Mouse (Mus musculus) left cerebral cortex, adult 11 months (tissue): ENCODE measurements around the gene Rspo1.

Experiments used
- DNase-seq: peaks from one replicate; pipeline ENCODE4 v3.0.0; 2022; ENCODE audit warnings: low spot score

The Rspo1 gene

DNA sequence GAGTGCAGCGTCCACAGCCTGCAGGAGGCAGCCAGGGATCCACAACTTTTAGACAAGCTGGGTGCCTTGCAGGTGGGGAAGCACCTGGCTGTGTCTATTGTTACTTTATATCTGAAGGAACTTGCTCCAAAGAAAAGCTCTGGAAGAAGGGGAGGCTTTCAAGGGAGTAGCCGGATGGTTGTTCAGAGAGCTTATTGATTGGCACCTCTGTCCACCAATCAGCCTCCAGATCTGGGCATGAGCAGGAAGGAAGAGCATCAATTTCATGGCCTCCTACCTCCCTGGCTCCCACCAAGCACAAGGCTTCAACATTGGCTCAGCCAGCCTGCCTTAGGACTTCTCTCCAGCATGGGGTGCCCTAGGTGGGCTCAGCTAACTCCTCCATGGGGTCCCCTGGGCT, 12.9 kb upstream of the Rspo1 start:
- DNase-seq = no peak

DNA sequence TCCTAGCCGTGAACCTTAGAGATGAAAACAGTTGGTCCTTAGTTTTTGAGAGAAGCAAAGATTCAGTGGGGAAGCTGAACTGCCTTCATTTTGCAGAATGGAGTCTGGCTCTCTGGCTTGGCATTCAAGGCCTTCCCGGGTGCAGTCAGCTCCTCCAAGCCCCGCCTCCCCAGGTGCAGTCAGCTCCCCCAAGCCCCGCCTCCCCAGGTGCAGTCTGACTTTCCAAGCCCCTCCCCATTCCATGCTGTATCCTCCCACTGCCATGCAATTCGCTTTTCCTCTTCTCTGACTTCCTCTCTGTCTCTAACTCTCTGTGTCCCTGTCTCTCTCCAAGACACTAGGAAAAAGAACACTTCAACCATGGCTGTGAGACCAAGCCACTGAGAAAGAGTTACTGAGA, 8.0 kb upstream of the Rspo1 start:
- DNase-seq = no peak

DNA sequence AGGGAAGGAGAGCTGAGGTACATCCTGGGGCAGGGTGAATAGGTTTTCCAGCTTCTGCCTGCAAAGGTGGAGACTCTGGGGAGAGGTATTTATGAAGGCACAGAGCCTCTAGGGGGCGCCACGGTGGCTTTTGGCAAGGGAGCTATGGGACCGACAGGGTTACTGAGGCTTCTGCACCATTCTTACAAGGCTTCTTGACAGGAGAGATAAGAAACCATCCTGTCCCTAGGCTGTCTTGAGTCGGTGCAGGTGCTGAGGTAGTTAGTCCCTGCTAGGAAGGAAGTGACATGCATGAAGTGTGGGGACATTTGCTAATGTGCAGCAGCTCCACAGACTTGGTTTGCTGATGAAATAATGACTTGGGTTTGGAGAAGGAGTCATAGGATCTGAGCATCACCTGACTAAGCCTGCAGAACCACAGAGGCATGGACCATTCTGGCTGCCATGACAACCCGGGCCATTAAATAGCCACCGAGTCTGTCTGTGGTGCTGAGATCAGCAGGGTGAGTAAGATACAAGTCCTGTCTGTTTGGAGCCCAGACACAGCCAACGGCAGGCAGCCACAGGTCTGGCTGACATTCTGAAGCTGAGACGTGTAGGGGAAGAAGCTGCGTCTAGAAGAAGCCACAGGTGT, 2.2 kb upstream of the Rspo1 start:
- no peak for DNase-seq

DNA sequence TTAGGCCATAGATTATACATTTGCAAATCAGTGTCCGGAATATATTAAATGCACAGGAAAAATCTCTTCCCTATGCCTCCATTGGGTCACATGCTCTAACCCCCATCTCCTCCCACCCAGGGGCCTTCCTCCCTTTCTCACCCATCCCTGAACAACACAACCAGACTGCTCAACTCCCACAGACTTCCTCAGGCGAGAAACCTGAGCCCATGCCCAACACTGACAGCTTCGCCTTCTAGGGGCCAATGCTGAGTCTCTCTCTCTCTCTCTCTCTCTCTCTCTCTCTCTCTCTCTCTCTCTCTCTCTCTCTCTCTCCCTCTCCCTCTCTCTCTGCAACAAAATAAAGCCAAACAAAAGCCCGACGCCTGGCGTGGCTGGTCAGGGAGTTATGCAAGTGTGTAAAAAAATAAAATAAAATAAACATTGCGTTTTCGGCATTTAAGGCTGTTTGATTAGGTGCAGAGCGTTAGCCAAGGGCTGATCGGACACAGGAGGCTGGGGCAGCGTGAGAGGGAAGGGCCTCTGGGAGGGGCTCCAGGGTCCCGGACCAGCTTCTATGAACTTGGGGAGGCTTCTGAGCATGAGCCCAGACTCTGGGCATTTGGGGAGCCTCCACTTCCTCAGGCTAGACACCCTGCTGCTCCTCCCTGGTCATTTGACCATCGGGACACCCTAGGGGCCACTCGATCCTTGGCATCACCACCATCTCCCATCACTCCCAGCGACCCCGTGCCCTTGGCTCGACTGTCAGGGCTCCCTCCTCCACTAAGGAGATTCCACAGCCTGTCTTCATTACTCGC, 1.2 kb upstream of the Rspo1 start:
- no peak for DNase-seq

DNA sequence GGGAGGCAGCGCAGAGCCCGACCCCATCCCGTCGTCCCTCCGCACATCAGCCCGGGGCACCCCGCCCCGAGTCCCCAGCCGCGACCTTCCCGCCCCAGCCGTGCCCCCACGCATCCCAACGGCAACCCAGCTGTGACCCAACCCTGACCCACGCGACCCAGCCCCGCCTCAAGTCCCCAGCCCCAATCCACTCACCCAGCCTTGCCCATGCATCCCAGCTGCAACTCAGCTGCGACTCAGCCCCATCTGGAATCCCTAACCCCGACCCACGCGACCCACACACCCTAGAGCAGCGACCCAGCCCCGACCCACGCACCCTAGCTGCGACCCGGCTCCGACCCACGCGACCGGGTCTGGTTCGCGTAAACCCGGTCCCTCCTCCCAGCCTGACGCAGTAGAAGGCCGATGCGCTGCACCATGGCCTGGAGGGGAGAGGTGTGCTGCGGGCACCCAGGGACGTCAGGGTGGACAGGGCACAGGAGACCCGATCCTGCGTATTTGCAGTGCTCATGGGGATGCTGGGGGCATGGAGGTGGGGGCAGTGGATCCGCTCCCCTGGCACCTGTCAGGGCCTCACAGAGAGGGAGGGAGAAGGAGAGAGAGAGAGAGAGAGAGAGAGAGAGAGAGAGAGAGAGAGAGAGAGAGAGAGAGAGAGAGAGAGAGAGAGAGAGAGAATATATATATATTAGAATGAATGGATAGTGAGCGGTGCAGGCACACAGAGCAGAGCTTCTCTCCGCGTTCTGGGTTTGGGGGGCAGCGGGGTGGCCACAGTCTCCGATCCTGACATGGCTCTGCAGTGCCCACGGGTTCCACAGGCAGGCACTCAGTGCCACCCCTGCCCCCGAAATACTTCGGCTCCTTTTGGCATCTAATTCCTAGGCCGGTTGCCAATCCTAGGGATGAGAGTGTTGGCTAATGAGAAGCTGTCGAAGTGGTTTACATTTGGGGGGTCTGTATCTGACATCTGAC, 795 bp downstream of the Rspo1 start:
- no peak for DNase-seq

DNA sequence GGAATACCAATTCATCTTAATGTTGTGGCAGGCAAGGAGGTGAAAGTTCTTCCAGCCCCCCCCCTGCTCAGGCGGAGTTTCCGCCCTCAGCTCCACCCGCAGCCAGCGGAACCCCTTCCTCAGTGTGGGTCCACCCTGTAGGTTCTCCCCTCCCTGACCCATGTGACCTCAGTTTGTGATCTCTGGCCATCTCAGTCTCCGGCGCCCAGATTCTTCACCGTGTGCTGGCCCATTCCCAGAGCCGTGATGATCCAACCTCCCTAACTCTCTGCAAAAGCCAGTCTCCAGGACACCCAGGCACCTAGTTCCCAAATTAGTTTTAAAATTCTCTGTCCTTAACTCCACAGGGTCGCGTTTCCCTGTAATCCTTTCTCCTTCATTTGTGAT, 1.5 kb downstream of the Rspo1 start:
- no peak for DNase-seq

DNA sequence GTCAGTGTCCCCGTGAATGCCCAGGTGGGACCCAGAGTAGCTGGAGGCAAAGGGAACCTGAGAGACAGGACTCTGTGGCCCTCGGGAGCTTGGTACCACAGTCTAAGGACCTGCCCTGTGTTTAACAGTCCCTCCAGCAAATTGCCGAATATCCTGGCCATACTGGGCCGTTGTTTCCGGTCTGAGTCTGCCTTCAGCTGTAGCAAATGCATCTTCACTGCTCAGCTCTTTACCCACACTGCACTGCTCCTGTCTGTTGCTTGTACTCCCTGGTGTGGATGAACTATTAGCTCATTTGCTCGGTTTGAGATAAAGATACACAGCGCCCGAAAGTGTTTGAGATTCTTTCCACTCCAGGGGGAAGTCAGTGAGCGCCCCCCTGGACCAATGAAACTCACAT, 2.2 kb downstream of the Rspo1 start:
- DNase-seq = no peak

DNA sequence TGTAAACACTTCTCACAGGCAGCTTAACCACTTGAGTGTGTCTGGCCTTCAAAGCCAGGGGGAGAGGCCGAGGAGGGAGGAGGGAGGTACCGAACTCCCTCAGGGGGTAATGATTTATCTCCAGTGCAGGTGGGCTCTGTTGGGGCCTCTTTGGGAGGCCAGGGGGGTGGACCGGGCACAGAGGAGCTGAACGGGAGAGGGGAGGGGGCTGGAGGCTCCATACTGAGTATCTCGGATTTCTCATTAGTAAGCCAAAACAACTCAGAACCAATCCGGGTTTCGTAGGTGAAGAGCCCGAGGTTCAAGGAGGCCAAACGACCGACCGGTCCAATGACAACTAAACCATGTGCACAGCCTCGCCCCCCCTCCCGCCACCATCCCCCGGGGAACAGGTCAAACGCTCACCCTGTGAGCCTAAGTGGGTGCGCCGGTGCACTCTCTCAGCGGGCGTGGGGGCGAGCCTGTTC, 3.6 kb downstream of the Rspo1 start:
- no peak for DNase-seq

DNA sequence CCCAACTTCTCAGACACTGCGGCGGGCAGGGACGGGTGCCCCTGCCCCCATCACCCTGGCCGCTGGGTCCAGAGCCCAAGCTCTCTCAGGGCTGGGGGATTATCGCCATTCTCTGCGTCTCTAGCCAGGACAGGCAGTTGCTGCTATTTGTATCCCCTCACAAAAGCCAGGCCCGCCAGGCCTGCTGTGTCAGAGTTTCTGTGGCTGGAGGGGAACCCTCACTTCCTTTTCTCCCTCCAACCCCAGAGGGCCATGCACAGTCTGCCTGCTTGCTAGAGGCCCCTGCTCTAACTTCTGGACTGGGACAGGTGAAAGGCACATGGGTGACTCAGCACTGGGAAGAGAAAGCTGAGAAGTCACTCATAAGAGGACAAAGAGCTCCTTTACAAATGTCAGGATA, 4.1 kb downstream of the Rspo1 start:
- DNase-seq = no peak

DNA sequence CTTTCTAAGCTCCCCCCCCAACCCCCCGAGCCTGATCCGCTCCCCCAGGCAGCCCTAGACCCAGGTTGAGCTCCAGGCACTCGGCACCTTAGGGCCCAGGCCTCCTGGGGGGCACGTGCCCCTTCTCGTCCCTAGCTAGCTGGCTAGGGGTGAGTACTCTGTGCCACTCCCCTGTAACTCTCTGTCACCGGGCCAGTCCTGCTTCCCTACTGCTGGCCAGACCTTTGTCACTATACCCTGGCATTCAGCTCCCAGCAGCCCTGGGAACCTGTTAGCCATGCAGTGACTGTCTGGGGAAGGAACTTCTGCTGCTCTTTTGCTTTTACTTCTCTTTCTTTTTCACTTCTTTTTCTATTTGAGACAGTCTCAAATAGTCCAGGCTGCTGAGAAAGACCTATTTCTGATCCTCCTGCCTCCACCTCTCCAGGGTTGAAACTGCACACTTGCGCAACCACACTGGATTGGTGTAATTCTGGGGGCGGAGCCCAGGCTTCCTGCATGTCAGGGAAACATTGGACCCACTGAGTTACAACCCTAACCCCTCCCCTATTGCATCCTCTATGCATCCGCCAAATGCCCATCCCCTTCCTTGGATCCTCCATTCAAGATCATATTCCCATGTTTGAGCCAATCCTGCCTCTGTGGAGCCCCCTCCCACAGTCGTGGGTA, 11.4 kb downstream of the Rspo1 start:
- DNase-seq = no peak

DNA sequence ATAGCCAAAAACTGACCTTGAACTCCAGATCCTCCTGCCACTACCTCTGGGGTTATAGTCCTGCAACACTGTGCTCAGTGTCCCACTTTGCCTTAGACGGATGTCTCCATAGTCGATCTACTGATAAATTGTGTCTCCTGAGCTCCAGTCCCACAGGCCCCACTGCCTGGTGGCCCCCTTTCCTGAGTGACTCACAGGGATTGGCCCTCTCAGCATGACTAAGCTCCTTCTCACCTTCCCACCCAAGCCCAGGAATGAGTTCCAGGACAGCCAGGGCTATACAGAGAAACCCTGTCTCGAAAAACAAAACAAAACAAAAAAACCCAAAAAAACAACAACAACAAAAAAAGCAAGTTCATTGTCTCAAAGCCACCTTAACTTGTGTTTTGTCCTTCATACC, 13.3 kb downstream of the Rspo1 start:
- no peak for DNase-seq

DNA sequence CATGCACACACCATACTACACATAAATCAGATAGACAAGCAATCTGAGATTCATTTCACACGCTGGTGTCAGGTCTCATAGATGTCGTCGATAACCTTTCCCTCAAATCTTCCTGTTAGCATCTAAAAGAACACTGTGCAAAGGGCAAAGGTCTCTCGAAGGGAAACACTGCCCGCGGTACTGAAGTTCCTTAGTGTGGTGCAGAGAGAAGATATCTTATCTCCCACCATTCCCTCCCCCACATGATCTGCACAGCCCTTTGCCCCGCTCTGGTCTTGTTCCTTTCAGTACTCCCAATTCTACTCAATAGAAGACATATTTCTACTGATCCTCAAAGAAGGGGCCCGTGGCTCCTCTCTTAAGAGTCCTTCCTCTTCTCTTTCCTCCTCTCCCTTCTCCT, 16.7 kb downstream of the Rspo1 start:
- DNase-seq = no peak

DNA sequence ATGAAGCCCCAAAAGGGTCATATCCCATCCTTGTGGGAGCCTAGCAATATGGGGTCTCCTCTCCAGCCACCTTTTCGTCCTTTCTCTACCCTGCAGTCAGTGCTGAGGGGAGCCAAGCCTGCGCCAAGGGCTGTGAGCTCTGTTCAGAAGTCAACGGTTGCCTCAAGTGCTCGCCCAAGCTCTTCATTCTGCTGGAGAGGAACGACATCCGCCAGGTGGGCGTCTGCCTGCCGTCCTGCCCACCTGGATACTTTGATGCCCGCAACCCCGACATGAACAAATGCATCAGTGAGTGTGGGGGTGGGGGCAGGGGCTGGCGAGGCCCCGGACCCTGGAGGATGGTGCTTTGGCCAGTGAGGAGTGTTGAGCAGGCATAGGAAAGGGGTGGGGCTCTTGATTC, 18.7 kb downstream of the Rspo1 start:
- DNase-seq = no peak

DNA sequence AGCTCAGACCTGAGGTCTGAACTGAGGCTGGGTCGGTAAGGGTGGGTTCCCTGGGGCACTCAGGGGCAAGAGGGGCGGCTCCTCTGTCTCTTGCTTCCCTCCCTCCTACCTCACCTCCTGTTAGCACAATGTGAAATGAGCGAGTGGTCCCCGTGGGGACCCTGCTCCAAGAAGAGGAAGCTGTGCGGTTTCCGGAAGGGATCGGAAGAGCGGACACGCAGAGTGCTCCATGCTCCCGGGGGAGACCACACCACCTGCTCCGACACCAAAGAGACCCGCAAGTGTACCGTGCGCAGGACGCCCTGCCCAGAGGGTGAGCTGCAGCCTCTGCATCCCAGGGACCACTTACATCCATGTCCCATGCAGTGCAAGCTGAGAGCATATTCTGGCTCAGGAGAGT, 21.2 kb downstream of the Rspo1 start:
- DNase-seq = no peak

DNA sequence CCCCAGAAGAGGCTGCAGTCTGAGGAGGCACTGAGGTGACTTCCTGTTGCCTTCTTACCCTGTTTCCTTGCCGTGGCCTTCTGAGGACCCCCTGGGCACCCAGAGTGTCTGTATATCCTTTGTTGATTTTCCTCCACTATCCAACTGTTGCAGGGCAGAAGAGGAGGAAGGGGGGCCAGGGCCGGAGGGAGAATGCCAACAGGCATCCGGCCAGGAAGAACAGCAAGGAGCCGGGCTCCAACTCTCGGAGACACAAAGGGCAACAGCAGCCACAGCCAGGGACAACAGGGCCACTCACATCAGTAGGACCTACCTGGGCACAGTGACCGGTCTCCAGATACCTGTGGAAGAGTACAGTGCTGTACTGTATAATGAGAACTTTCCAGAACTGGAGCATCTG, 22.0 kb downstream of the Rspo1 start:
- DNase-seq = no peak

DNA sequence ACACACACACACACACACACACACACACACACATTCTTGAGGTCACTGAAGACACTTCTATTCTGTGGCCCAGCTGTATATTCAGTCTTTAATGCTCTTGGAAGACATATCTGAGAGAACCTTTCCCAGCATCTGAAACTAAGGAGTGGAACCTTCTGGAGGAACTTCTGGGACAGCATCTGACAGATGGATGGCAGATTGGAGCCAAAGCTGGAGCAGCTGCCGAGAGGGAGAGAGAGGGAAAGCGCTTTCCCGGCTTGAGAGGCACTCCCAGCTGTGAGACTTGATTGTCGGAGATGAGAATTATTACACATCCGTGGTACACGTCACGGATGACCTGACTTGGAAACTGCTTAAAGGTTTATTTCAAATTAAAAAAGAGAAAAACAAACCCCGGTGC, 22.5 kb downstream of the Rspo1 start:
- DNase-seq = no peak

DNA sequence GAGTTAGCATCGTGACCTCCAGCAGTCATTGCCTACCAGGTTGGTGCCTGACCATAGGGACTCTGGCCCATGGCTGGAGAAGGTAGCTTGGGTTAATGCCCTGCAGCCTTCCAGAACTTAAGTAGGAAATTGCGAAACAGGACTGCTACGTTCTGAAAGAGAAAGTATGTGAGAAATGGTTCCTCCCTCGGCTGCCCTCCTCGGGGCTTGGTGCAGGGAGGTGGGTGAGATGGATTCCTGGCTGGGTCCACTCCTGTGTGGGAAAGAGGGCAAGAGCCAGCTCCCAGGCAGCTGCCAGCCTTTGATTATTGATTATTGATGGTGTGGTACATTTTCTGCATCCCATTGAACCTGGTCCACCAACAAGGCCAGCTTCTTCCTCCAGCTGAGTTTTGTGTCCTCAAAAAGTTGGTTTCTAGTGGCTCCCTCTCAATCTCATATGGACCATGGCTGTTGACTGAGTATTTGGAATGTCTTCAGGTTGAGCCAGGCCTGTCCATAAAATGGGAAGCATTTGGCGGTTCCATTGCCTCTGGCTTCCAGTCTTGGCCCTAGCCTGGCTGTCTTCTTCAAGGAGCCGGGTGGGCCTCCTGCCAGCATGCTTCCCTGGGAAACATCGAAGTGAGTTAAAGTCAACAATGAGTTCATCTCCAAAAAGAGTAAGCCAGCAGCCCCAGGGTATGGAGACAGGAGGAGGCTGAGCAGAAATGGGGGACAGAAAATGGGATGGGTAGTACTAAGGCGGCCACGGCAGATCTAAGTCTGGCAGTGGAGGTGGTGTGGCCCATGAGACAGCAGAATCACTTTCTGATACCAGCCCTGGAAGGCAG, 29.8 kb downstream of the Rspo1 start, which contains the start of gene Gnl2:
TSS of gene Gnl2 (plus strand) at position 780 of the 830 bp plus-strand sequence.
- DNase-seq = no peak

DNA sequence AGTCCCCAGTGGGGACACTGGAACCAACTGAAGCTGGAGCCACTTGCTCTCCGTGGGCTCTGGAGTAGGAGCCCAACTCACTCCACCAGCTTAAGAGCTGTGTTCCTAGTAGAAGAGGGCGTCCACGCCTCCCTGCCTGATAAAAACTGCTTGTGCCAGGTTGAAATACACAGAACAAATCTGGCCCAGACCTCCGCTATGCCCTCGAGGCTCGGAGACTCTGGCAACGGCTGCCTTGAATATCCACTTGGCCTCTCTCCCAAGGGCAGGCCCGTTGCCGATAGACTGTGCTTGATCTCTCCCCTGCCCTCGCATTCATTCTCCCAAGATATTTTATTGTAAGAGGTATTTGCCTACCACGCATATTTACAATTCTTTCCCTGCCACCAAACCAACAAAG, 31.2 kb downstream of the Rspo1 start:
- no peak for DNase-seq

DNA sequence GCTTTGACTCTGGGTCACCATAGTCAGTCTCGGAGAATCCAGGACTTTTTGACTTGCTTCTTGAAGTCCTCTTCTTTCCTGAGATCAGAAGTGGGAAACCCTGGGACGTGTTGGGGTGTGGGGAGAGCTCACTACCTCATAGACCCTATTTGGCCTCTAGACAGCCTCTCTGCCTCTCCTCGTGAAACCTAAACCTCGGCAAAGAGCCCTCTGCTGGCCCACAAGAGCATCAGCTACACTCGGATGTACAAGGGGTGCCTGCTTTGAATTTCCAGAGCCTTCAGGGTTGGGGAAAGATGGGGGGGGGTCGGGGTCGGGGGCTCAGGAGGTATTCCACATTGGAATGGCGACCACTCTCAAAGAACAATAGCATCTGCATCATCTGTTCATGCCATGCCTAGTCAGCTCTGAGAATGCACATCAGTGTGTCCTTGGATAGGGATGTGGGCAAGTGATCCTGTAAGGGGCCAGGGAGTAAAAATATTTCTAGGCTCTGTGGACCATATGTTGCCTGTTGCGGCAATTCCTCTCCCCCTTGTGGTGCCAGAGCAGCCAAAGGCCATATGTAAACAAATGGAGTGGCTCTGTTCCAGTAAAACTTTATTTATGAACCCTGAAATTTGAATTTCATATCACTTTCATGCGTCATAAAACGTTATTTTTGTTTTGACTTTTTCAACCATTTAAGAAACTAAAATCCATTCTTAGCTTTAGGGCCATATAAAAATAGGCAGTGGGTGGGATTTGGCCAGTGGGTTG, 34.7 kb downstream of the Rspo1 start:
- DNase-seq = no peak

DNA sequence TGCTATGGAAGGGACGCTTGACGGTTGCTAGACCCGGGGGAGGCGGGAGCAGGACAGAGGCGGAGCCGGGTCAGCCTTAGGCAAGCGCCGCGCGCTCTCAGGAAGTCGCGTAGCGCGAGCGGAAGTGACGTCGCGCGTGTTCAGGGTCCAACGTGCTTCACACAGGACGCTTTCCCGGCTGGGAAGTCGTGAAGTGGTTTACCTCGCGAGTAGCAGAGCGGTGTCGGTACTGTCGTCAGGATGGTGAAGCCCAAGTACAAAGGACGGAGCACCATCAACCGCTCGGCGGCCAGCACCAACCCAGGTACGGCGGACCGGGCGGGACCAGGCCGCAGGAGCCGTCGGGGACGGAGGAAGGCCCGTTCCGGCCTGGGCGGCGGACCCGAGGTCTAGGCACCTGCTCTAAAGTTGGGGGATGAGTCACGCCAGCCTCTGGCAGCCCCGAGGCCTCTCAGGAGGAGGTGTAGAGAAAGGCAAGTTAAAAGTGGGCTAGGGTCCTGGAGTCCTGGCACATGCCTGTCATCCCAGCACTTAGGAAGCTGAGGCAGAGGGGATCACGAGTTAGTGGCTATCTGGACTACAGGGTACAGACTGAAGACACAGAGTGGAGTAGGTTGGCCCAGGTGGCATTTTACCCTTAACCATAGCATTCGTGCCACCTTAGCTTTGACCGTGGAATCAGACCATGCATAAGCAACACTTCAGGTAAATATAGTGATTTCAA, 43.8 kb downstream of the Rspo1 start:
- DNase-seq = peak; percentile 82
